Mouse (Mus musculus): Measurements from ENCODE around the gene Hmgn1. TPM values are rescaled to one million over a fixed set of nuclear protein-coding genes. Genes with fewer than 3 reads are reported as not detected.

Hmgn1 gene
- polyA plus RNA-seq, 1 experiment, result 52.4 TPM

- Histone ChIP-seq H3K4me3 (ENCODE audit: insufficient read depth, low read depth, low read length) (no peak overlapping the region), H3K4me1 (ENCODE audit: control insufficient read depth, insufficient read depth, insufficient read length, low read length) (no peaks in the 10 kb centered on the region), H3K27ac (replicated peaks; ENCODE audit: low read depth, low read length) (no peak overlapping the region)
These were observed 31.6 kb downstream of the Hmgn1 start for GRCm38 (mm10) chr16:96095966-96096365.

DNA sequence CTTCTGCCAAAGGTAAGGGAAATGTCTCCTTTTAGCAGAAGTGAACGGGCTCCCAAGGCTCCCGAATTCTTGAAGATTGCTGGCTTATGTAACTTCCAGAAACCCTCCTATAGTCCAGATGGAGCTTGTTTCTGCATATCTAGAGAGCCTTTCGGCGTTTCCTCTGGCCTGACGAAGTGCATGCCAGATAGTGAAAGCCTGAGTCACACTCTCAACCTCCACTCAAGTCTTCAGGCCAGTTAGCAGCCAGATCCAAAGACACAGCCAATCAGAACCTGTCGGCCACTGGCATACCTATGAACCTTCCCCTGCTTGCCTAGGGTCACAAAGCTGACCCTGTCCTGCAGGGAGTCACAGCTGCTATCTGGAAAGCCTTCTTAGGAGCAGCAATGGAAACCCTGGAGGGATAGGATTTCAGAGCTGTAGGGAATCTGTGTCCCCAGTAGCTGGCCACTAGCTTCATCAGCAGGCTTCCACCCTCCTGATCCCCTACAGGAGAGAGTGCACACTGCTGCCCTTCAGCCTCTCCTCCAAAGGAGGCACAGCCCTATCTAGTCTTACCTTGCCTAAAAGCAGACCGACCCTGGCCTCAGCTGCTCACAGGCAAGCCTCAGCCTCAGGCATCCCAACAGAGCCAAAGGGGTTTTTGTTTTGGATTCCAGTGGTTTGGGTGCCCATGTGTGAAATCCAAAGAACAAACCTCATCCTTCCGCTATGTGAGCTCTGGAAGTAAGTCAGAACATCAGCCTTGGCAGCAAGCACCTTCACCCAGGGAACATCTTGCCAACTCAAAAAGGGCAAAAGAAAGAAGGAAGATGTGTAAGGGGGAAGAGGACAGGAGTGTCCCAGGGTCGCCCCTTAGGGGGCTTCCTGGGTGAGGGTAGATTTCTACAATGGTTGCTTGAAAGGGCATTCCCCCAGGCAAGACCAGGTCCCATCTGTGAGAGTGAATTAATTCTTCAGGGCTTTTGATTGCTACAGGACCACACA, 35.7 kb downstream of the Hmgn1 start:
- H3K4me3 ChIP-seq (ENCODE audit: insufficient read depth, low read depth, low read length), result no peak overlapping the region
- H3K27ac ChIP-seq (replicated peaks; ENCODE audit: low read depth, low read length), result no peak overlapping the region
- H3K4me1 ChIP-seq (ENCODE audit: control insufficient read depth, insufficient read depth, insufficient read length, low read length), result no peaks in the 10 kb centered on the region

DNA sequence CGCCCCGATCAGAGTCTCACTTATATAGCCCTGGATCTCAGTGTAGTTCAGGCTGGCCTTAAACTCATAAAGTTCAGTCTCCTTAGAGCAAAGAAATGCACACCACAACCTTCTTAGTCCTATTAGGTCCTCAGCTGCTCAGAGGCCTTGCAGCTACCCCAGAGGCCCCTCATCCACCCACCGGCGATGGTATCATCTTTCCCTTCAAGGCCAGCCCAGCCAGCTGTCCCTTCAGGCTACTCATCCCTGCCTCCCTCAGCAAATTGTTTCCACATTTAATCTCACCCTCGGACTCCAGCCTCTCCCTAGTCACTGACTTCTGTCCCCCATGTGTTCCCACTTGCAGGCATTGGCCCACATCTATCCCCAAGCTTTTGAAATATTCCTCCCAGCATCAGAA, 39.4 kb downstream of the Hmgn1 start:
- no peaks in the 10 kb centered on the region for H3K4me1 ChIP-seq (ENCODE audit: control insufficient read depth, insufficient read depth, insufficient read length, low read length)

DNA sequence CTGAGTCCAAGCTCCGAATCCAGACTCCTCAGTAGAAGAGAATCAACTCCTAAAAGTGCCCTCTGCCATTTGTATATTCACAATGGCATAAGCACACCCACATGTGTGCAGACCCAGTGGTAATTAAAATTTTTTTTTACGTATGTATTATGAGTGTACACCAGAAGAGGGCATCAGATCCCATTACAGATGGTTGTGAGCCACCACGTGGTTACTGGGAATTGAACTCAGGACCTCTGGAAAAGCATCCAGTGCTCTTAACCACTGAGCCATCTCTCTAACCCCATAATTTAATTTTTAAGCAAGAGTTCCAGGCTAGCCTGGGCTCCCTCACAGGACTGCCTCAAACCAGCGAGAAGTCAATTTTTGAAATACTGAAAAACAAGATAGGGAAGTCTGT, 40.1 kb downstream of the Hmgn1 start:
- Histone ChIP-seq H3K4me3 (ENCODE audit: insufficient read depth, low read depth, low read length) (no peak overlapping the region), H3K27ac (replicated peaks; ENCODE audit: low read depth, low read length) (no peak overlapping the region)

More for the DNA sequence above, 39.4 kb downstream of the Hmgn1 start:
- Histone ChIP-seq H3K4me3 (ENCODE audit: insufficient read depth, low read depth, low read length) (no peak overlapping the region), H3K27ac (replicated peaks; ENCODE audit: low read depth, low read length) (no peak overlapping the region)

DNA sequence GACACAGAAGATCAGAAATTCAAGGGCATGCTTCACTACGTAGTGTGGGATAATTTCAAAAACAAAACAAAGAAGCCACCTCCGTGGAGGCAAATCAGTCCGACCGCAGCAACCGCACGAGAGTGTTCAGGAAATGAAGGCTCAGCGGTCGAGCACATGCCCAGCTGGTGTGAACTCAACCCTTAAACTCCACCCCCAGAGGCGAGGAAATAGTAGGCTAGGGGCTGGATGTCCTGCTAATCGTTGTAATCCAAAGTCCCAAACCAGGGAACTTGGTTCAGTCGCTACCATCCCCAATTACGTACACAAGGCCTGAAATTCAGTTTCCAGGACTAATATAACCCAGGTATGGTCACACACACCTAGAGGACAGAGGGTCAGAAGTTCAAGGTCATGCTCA, 40.5 kb downstream of the Hmgn1 start:
- Histone ChIP-seq H3K27ac (replicated peaks; ENCODE audit: low read depth, low read length) (no peak overlapping the region), H3K4me3 (ENCODE audit: insufficient read depth, low read depth, low read length) (no peak overlapping the region), H3K4me1 (ENCODE audit: control insufficient read depth, insufficient read depth, insufficient read length, low read length) (no peaks in the 10 kb centered on the region)

More for the DNA sequence above, 40.1 kb downstream of the Hmgn1 start:
- no peaks in the 10 kb centered on the region for H3K4me1 ChIP-seq (ENCODE audit: control insufficient read depth, insufficient read depth, insufficient read length, low read length)

DNA sequence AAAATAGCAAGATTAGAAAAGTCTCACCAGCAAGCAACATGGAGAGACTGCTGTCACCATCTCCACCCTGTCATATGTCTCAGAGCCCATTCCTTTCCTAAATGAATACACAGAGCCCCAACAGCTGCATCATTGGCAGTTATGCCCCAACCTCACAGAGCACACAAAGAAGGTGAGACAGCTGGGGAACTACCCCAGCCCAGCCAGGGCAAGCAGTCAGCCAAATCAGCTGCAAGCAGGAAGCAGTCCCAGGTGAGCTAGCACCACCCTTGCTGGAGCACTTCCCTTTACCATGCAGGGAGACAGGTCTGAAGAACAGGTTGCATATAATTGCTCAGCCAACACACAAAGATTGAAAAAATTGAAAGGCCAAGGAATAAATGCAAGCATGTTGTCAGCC, 41.9 kb downstream of the Hmgn1 start:
- no peak overlapping the region for H3K27ac ChIP-seq (replicated peaks; ENCODE audit: low read depth, low read length)
- no peak overlapping the region for H3K4me3 ChIP-seq (ENCODE audit: insufficient read depth, low read depth, low read length)
- H3K4me1 ChIP-seq (ENCODE audit: control insufficient read depth, insufficient read depth, insufficient read length, low read length), result no peaks in the 10 kb centered on the region

DNA sequence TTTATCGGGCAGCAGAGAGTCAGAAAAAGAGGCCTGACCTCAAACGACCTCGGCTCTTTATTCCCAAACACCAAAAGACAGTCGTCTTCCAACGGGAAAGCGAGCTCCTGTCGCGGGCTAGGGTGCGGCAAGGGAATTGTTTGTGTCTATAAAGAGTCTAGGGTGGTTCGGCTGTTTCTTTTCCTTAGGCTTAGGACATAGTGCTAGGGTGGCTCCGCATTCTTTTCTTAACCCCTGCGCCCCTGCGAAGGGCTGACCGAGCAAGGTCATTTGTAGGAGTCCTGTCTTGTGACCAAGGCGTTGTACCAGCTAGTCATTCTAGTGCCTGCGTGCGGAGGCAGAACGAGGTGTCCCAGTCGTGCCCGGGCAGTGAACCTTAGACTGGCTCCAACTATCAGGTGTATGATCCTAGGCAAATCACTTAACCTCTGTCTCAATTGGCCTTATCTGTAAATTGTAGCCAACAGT, 44.3 kb downstream of the Hmgn1 start:
- Histone ChIP-seq H3K4me1 (ENCODE audit: control insufficient read depth, insufficient read depth, insufficient read length, low read length) (0 out of 2 replicates have a peak, but pooled peaks cover 2% of the 10 kb centered on the region), H3K27ac (replicated peaks; ENCODE audit: low read depth, low read length) (peak overlapping the region; percentile 96), H3K4me3 (ENCODE audit: insufficient read depth, low read depth, low read length) (peak overlapping the region; percentile 85)

DNA sequence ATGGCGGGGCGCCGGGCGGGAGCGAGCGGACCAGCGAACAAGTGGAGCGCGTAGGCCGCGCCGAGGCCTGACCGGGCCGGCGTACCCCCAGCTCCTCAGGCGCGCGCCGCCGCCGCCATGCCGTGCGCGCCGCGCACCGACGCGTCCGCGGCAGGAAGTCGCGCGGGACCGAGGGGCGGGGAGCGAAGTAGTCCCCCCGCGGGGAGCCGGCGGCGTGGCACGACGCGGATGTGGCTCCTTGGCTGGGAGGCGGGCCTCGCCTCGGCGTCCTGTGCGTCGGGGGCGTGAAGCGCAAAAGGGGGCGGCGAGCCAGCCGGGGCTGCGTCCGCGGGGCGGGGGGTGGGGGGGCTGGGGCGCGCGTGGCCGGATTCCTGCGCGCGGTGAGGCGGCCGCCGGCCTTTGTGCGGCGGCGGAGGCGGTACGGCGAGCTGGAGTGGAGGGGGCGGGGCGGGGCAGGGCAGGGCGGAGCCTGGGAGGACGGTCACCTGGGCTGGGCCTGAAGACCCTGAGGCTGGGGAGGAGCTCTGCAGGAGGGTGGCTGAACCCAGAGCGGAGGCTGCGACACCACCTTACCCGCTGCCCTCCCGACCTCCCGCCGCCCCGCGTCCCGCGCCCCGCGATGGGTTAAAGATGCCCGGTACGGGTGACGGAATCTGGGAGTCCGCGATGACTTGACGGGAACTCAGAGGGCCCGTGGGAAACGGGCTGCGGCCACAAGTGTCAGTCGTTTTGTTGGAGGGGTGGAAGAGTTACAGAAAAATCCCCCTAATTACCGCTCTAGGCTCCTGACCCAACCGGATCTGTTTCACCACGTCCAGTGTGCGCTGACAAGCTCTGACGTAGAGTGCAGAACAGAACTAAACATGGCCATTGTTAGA, 45.0 kb downstream of the Hmgn1 start, which contains the start of gene Brwd1:
Gene Brwd1 (minus strand): TSS at position 226 of the 878 bp plus-strand sequence.
- Histone ChIP-seq H3K4me3 (ENCODE audit: insufficient read depth, low read depth, low read length) (peak within 1 kb of the TSS; percentile 97), H3K4me1 (ENCODE audit: control insufficient read depth, insufficient read depth, insufficient read length, low read length) (0 out of 2 replicates have a peak, but pooled peaks cover 2% of the 10 kb centered on the region), H3K27ac (replicated peaks; ENCODE audit: low read depth, low read length) (peak within 1 kb of the TSS; percentile 96)

DNA sequence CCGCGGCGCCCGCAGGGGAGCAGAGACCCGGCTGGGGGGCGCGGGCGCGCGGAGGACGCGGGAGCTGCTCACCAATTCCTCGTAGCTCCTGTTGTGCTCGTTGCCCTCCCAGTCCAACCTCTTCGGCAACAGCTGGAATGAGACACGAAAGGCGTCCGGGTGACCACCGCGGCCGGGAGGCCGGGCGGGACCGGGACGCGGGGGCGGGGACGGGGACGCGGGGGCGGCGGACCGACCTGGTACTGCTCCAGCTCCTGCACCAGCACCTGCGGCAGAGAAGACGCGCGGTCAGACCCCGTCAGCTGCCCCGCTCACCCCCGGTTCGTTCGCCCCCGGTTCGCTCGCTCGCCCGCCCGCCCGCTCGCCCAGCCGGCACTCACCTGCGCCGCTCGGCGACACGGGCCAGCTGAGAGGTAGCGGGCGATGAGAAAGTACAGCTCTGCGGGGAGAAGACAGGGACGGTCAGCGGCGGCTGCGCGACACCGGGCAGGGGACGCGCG, 45.7 kb downstream of the Hmgn1 start:
- H3K27ac ChIP-seq (replicated peaks; ENCODE audit: low read depth, low read length), result peak overlapping the region; percentile 81
- H3K4me3 ChIP-seq (ENCODE audit: insufficient read depth, low read depth, low read length), result peak overlapping the region; percentile 97
- 0 out of 2 replicates have a peak, but pooled peaks cover 2% of the 10 kb centered on the region for H3K4me1 ChIP-seq (ENCODE audit: control insufficient read depth, insufficient read depth, insufficient read length, low read length)

GRCm38 (mm10) chr16:96081331-96081730, 46.2 kb downstream of the Hmgn1 start:
- Histone ChIP-seq H3K27ac (replicated peaks; ENCODE audit: low read depth, low read length) (no peak overlapping the region), H3K4me1 (ENCODE audit: control insufficient read depth, insufficient read depth, insufficient read length, low read length) (0 out of 2 replicates have a peak, but pooled peaks cover 2% of the 10 kb centered on the region), H3K4me3 (ENCODE audit: insufficient read depth, low read depth, low read length) (peak overlapping the region; percentile 97)

- no peak overlapping the region for H3K27ac ChIP-seq (replicated peaks; ENCODE audit: low read depth, low read length)
- 0 out of 2 replicates have a peak, but pooled peaks cover 2% of the 10 kb centered on the region for H3K4me1 ChIP-seq (ENCODE audit: control insufficient read depth, insufficient read depth, insufficient read length, low read length)
- no peak overlapping the region for H3K4me3 ChIP-seq (ENCODE audit: insufficient read depth, low read depth, low read length)
These were observed 47.0 kb downstream of the Hmgn1 start for GRCm38 (mm10) chr16:96080524-96080923.

Other genes starting within 250 kb of the Hmgn1 start
- 43.9 and 45.6 TPM in 2 replicates for gene Psmg1, start 136.8 kb downstream of the Hmgn1 start, polyA plus RNA-seq (2012; ENCODE audit: insufficient read depth, insufficient read length, missing spikeins)
- 17.3 and 22.8 TPM in 2 replicates for gene Brwd1, start 45.2 kb downstream of the Hmgn1 start, polyA plus RNA-seq (2012; ENCODE audit: insufficient read depth, insufficient read length, missing spikeins)
- gene Wrb, start 17.7 kb upstream of the Hmgn1 start, polyA plus RNA-seq (2012; ENCODE audit: insufficient read depth, insufficient read length, missing spikeins), result 7.8 and 9.9 TPM in 2 replicates
- gene Lca5l, start 64.5 kb upstream of the Hmgn1 start, polyA plus RNA-seq (2012; ENCODE audit: insufficient read depth, insufficient read length, missing spikeins), result 0.44 and 0.46 TPM in 2 replicates
- gene Sh3bgr, start 72.7 kb upstream of the Hmgn1 start, polyA plus RNA-seq (2012; ENCODE audit: insufficient read depth, insufficient read length, missing spikeins), result 30.5 and 41.3 TPM in 2 replicates
- gene B3galt5, start 108.1 kb upstream of the Hmgn1 start, polyA plus RNA-seq (2012; ENCODE audit: insufficient read depth, insufficient read length, missing spikeins), result not detected in 2 replicates

All from brown adipose tissue, adult 24 weeks (tissue).